Mouse (Mus musculus) frontal cortex, postnatal 25 days (tissue): Measurements from ENCODE around the gene Cyp1a2.

Experiments used
- DNase-seq, 2 experiments: peaks; one replicate each; pipeline ENCODE4 v3.0.0; 2022; ENCODE audit warnings: low spot score in 2 of 2

Cyp1a2 gene

DNA sequence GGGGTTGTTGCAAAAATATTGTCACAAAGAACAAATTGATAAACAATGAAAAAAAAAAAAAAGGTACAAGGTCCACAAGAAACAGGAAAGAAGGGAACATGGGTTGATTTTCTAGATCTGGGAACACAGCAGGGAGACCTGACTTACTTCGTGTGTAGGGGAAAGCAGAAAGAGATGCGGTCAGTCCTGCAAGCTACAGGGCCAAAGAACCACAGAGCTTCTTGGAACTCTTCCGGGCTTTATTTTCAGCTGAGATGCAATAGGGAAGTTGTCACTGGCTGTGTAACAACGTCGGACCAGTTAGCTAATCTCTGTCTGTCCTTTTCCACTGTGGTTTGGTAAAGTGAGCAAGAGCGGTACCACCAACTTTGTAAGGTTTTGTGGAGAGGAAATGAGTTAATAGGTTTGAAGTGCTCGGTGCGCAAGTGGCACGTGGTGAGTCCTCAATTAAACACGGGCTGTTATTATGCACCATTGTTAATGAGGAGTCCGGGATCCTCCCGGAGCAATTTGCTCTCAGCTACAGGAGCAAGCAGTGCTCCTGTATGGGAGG is 36.9 kb downstream of the Cyp1a2 start:
- no peak for DNase-seq

DNA sequence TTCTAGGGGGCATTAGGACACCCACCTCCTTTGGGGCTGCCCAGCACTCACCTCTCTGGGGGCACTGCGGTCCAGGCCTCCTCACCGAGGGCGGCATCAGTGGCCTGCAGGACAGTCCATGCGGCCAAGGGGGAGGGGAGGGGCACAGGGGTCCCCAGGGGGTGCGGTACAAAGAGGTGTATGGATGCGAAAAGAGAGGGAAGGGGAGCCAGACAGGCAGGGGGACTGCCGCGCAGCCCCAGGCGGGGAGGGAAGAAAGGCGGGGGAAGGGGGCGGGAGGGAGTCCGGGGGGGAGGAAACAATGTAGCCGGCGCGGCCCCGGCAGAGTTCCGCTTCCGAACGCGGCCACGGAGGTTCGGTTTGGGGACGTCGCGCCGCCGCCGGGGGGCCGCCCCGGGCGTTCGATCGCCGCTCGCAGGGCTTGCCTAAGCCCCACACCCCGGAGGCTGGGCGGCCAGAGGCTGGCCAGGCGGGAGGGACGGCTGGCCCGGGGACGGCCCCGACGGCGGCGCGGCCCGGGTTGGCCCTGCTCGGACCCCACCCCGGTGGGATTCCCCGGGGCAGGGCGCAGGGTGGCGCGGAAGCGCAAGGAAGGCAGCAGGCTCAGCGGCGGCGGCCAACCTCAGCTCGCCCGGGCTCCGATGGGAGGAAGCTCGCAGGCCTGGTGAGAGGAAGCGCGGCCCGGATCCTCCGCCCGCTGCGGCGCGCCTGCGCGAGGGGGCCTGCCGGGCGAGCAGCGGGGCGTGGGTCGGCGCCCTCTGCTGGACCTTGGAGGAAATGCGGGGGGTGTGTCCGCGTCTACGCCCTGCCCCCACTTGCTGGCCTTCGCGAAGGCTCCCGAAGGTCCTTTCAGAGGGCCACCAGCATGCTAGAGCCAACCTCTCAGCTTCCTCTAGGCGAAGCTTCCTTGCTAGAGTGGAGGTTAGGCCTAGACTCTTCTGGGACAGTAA is 38.3 kb downstream of the Cyp1a2 start:
- DNase-seq, result peak; percentile 84 to 88

GRCm38 (mm10) chr9:57644442-57644943 is 39.0 kb downstream of the Cyp1a2 start:
- DNase-seq, result no peak

- DNase-seq, result no peak
Measured at GRCm38 (mm10) chr9:57643856-57644180, 39.7 kb downstream of the Cyp1a2 start.

- no peak for DNase-seq
Measured at GRCm38 (mm10) chr9:57643169-57643855, 40.2 kb downstream of the Cyp1a2 start.

DNA sequence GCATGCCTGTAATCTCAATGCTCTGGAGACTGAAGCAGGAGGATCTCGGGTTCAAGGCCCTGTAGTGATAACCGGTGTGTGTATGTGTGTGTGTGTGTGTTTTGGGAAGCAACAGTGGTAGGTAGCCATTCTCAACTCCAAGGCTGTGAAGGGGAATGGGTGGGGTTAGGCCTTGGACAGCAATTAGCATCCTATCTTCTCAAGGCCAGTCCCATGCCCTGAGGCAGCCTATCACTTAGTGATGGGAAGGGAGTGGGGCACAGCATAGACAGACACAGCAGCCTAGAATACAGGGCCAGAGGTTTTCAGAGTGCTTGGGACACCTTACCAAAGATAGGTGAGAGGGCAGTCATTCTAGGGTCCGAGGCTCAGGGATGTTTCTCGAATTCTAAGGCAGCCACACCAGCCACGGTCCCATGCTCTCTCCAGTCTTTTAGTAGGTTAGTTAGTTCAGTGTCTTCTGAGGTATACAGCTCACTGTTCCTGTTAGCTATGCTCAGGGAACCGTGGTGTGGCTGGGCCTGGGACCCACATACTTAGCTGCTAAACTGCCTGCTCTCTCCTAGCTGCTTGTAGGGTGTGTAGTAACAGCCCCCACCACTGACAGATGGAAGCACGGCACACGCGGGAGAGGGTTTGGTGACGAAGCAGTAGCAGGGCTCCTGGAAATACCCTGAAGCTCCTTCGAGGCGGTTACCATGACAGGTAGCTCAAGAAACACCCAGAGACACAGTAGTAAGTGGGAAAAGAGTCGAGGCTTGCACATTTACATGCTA is 41.5 kb downstream of the Cyp1a2 start:
- DNase-seq, result no peak

- no peak for DNase-seq
Measured at GRCm38 (mm10) chr9:57641022-57641421, 42.5 kb downstream of the Cyp1a2 start.

DNA sequence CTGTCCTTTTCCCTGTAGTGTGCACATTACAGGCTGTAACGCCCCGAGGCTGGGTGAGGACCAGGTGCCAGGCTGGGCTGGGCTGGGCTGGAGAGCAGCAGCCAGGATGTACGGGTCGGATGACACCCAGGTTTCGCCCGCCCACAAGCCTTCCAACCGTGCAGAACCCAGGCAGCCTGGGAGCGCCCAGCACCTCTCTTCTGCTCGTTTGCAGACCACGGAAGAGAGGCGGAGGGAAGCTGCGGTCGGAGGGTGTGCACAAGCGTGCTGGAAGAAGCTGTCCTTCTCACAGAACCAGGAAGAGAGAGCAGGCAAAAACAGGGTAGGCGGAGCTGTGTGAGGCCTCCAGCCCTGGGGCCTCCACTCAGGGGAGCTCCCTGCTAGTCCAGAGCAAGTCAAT is 43.1 kb downstream of the Cyp1a2 start:
- no peak for DNase-seq

- DNase-seq, result no peak
Measured at GRCm38 (mm10) chr9:57639661-57640328, 43.7 kb downstream of the Cyp1a2 start.

DNA sequence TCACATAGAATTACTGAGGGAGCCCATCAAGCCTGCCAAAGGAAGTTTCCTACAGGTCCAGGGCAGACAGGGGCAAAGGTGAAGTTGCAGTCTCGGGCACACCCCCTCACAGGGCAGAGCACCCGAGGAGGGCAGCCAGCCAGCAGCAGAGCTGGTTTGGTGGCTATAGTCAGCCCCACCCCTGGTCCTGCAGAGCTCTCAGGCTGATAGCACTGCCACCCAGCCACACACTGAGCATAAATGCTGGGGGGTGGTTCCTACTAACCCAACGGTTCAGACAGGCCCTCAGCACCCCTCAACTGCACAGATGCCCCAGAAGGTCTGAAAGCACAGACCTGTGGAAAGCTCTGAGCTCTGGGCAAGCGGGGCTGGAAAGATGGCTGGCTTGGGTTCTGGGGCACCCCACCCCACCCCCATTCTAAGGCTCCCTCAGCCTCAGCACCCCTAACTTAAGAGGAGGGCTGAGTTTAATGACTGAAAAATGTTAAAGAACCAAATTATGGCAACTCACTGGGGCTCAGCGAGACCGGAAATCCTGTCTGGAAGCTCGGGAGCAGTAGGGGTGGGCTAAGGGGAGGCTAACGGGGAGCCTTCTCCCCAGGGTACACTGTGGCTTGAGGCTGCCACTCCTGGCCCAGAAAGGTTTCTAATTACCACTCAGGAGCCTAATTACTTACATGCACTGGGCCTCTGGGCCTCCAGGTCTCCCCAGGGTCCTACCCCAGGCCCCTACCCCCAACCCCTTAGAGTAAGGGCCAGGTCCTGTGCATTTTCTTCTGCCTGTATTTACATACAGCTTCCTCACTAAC is 44.6 kb downstream of the Cyp1a2 start:
- no peak for DNase-seq

DNA sequence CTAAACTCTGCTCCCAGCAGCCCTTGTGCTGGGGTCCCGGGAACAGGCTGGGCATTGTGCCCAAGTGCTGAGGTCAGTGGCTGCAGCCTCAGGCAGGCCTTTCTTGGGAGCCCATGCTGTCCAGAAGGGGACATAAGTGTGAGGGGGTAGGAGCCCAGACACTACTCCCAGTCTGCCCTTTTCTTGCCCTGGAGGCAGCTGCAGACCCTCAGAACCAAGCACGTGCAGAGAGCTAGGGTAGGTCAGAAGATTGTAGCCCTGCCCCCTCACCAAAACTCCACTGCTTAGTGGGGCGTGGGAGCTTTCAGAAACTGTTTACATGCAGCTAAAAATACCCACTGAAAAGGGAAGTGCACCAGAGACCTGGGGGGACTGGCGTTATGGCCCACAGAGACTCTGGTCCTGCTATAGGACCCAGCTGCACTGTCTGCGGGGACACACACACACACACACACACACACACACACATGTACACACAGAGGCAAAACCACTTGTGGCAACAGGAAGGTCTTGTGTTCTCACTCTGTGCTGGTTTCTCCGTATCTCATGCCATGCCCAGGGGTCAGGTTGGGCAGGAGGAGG is 45.7 kb downstream of the Cyp1a2 start:
- no peak for DNase-seq

DNA sequence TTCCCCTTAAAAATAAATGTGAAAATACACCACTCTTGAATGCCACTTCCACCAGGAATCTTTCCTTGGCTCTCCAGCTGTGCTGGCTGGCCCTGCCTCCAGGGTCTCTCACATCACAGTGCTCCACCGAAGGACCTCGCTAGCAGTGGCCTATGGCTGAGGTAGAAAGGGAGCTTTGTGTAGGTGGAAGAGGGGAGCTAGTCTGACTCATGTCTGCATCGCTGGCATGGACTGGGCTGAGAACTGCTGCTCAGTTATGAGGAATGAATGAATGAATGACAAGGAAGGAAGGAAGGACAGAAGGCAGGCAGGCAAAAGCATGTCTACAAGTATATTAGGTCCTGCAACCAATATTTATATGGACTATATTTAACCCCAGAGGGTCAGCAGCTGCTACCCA is 46.2 kb downstream of the Cyp1a2 start:
- DNase-seq, result no peak

- DNase-seq, result peak in 1 of 2 experiments; percentile 32
Measured at GRCm38 (mm10) chr9:57633481-57634024, 50.0 kb downstream of the Cyp1a2 start.

DNA sequence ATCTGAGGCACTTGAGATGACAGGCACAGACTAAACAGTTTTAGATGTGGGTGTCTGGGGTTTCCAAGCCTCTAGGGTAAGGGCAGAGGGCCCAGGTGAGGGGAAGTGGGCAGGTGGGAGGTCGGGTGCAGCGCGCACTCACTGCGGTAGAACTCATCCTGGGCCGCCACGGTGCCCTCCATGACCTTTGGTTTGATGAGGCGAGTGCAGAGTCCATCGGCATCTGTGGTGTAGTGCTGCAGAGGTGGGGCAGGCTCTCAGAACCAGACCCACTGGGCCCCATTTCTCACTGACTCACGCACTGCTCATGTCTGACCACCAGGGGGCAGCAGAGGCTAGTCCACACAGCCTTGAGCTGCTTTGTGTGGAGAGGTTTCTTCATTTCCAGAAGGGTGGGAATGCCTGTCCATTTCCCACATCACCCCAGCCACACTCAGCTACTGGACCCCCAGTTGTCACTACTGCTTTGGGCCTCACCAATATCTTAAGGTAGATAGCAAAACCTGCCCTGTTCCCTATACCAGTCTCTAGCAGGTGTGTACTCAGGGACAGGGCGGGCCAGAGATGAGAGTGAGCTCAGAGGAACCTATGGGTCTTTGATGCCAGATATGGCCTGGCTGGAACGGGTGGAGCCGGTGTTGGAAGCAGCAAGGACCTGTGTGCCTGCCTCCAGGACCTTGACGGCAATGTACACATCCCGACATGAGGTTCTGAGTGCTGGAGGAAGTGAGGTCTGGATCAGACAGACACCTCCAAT is 54.2 kb downstream of the Cyp1a2 start:
- peak; percentile 56 to 68 for DNase-seq

DNA sequence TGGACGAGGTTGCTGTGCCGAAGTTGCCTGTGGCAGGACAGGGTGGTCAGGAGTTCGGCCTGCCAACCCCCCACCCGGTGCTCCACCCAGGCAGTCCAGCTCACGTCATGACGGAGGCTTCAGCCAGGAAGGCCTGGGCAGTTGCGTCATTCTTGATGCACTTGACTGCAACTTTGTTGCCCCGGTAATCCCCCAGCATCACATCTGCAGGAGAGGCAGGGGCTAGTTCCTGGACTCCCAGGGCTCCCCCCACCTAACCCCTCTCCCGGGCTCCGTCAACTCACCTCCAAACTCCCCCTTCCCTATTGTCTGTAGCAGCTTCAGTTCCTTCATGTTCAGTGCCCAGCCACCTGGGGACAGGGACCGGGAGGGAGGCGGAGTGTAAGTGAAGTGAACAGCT is 54.8 kb downstream of the Cyp1a2 start:
- DNase-seq, result no peak

DNA sequence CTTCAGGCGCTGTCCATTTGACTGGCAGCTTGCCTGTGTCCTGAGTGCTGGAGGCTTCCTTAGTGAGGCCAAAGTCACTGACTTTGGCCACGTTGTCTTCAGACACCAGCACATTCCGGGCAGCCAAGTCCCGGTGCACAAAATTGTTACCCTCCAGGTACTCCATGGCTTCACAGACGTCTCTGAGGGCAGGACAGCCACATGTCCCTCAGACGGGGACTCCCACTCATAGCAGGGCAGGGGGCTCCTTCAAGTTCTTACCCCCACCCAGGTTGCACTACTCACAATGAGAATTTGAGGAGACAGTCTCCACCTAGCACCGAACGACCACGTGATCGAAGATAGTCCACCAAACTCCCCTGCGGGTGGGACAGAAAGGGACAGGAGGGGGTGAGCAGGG is 55.6 kb downstream of the Cyp1a2 start:
- DNase-seq, result no peak

DNA sequence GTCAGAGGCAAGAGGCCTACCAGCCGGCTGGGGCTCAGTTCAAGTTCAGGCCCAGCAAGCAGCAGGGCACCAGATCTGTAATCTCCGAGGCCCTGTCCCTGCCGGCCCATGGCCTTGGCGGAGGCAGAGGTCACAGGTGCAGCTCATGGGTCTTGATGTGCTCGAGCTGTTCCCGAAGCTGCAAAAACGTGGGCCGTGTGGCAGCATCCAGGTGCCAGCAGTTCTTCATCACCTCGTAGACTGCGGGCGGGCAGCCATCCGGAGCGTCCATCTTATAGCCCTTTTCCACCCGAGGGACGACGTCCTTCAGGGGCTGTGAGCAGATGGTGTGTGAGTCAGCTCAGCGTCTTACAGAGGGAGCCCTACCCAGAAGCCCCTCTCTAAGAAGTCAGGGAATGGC is 56.3 kb downstream of the Cyp1a2 start:
- DNase-seq, result no peak
